Mouse (Mus musculus): ENCODE results near the gene Fbf1.

The Fbf1 gene

GRCm38 (mm10) chr11:116178411-116179121 lies 10.6 kb upstream of the Fbf1 start:
- DNase-seq: no peak

- no peak for DNase-seq
Measured at GRCm38 (mm10) chr11:116176010-116176409, 8.0 kb upstream of the Fbf1 start.

- DNase-seq: peak; percentile 80 to 83
Measured at GRCm38 (mm10) chr11:116174775-116175448, 6.9 kb upstream of the Fbf1 start.

GRCm38 (mm10) chr11:116171959-116172358 lies 4.0 kb upstream of the Fbf1 start:
- peak; percentile 66 for DNase-seq

GRCm38 (mm10) chr11:116170003-116170800 lies 2.2 kb upstream of the Fbf1 start:
- DNase-seq: peak; percentile 46 to 70

GRCm38 (mm10) chr11:116169214-116169613 lies 1.2 kb upstream of the Fbf1 start:
- DNase-seq: no peak

- DNase-seq: no peak
Measured at GRCm38 (mm10) chr11:116167232-116167631, 734 bp downstream of the Fbf1 start.

GRCm38 (mm10) chr11:116163002-116163401 lies 5.0 kb downstream of the Fbf1 start:
- DNase-seq: peak; percentile 65 to 66

GRCm38 (mm10) chr11:116162146-116162545 lies 5.8 kb downstream of the Fbf1 start:
- no peak for DNase-seq

GRCm38 (mm10) chr11:116161312-116161711 lies 6.7 kb downstream of the Fbf1 start:
- no peak for DNase-seq

- DNase-seq: no peak
Measured at GRCm38 (mm10) chr11:116150960-116151359, 17.0 kb downstream of the Fbf1 start.

GRCm38 (mm10) chr11:116149341-116149740 lies 18.6 kb downstream of the Fbf1 start:
- DNase-seq: no peak

- DNase-seq: no peak
Measured at GRCm38 (mm10) chr11:116148761-116149221, 19.2 kb downstream of the Fbf1 start.

- peak; percentile 83 for DNase-seq
Measured at GRCm38 (mm10) chr11:116146294-116146985, 21.5 kb downstream of the Fbf1 start.

- DNase-seq: peak in 1 of 2 experiments; percentile 46
Measured at GRCm38 (mm10) chr11:116145481-116146293, 22.3 kb downstream of the Fbf1 start.

- DNase-seq: no peak
Measured at GRCm38 (mm10) chr11:116143468-116143867, 24.5 kb downstream of the Fbf1 start.

GRCm38 (mm10) chr11:116142211-116142991 lies 25.6 kb downstream of the Fbf1 start:
- no peak for DNase-seq

GRCm38 (mm10) chr11:116138468-116139138 lies 29.4 kb downstream of the Fbf1 start, which contains the start of gene Mrpl38:
Gene Mrpl38, minus strand, starts transcription at chr11:116138868.
- DNase-seq: peak; percentile 92 to 95

- no peak for DNase-seq
Measured at GRCm38 (mm10) chr11:116138096-116138467, 29.9 kb downstream of the Fbf1 start.

GRCm38 (mm10) chr11:116134171-116134570 lies 33.8 kb downstream of the Fbf1 start:
- DNase-seq: no peak
